In genomic region chr11:79710868-79711765, GRCm38 (mm10) we compare ENCODE assay signal across 8 mouse cellular contexts.
A peak's percentile ranks its signal among the peaks of the same experiment; 100 is the strongest.
DNase-seq lines count a peak whose midpoint lies in the region; ATAC-seq lines count a peak whose summit lies in the region.

No protein-coding gene starts in this region.

- H3K36me3 ChIP-seq in embryonic facial prominence, embryonic 11.5 days (replicated peaks; ENCODE audit: control insufficient read depth, insufficient read depth, low read depth, low read length) = no peaks in the 10 kb centered on the region
- no peaks in the 10 kb centered on the region for H3K36me3 ChIP-seq in heart, embryonic 11.5 days (ENCODE audit: control insufficient read depth, insufficient read depth, low read length)
- H3K36me3 ChIP-seq in kidney, embryonic 15.5 days = no peaks in the 10 kb centered on the region
- H3K36me3 ChIP-seq in liver, embryonic 12.5 days = no peaks in the 10 kb centered on the region
- H3K36me3 ChIP-seq in splenic B cell, adult 2 months (ENCODE audit: control insufficient read depth, insufficient read depth, low read length, poor library complexity, severe bottlenecking) = no peaks in the 10 kb centered on the region

- H3K4me1 ChIP-seq in embryonic facial prominence, embryonic 11.5 days (ENCODE audit: control insufficient read depth, insufficient read depth, low read length) = peaks cover 2% of the 10 kb centered on the region; the same call in 1 of the 2 replicates
- peaks cover 11% of the 10 kb centered on the region for H3K4me1 ChIP-seq in heart, embryonic 11.5 days (ENCODE audit: control insufficient read depth, insufficient read depth, low read length)
- H3K4me1 ChIP-seq in kidney, embryonic 15.5 days = peaks cover 49% of the 10 kb centered on the region
- peaks cover 37% of the 10 kb centered on the region for H3K4me1 ChIP-seq in liver, embryonic 12.5 days

- H3K4me3 ChIP-seq in embryonic facial prominence, embryonic 11.5 days (ENCODE audit: low read depth, low read length) = peak overlapping the region; percentile 62
- peak overlapping the region; percentile 55 for H3K4me3 ChIP-seq in heart, embryonic 11.5 days (ENCODE audit: low read depth, low read length)
- H3K4me3 ChIP-seq in kidney, embryonic 15.5 days (replicated peaks) = peak overlapping the region; percentile 71
- peak overlapping the region; percentile 63 for H3K4me3 ChIP-seq in liver, embryonic 12.5 days

- H3K27me3 ChIP-seq in embryonic facial prominence, embryonic 11.5 days (ENCODE audit: control insufficient read depth, insufficient read depth, low read length) = peaks cover 18% of the 10 kb centered on the region
- H3K27me3 ChIP-seq in heart, embryonic 11.5 days (ENCODE audit: control insufficient read depth, insufficient read depth, low read length) = peaks cover 46% of the 10 kb centered on the region
- H3K27me3 ChIP-seq in kidney, embryonic 15.5 days = peaks cover 27% of the 10 kb centered on the region
- H3K27me3 ChIP-seq in liver, embryonic 12.5 days (replicated peaks) = peaks cover 71% of the 10 kb centered on the region
- no peaks in the 10 kb centered on the region for H3K27me3 ChIP-seq in splenic B cell, adult 2 months (ENCODE audit: control insufficient read depth, insufficient read depth, low read length, poor library complexity, severe bottlenecking)

- peak overlapping the region; percentile 100 for H3K4me2 ChIP-seq in embryonic facial prominence, embryonic 11.5 days (ENCODE audit: low read depth, low read length)
- peak overlapping the region; percentile 100 for H3K4me2 ChIP-seq in heart, embryonic 11.5 days
- peak overlapping the region; percentile 99 for H3K4me2 ChIP-seq in kidney, embryonic 15.5 days
- H3K4me2 ChIP-seq in liver, embryonic 12.5 days = peak overlapping the region; percentile 93

- no peak overlapping the region for H3K27ac ChIP-seq in embryonic facial prominence, embryonic 11.5 days (replicated peaks; ENCODE audit: low read depth, low read length)
- peak overlapping the region; percentile 59; the same call in 1 of the 2 replicates for H3K27ac ChIP-seq in heart, embryonic 11.5 days (ENCODE audit: low read depth, low read length)
- H3K27ac ChIP-seq in kidney, embryonic 15.5 days = peak overlapping the region; percentile 71
- H3K27ac ChIP-seq in liver, embryonic 12.5 days = no peak overlapping the region

- DNase-seq in left cerebral cortex, adult 18-20 months (ENCODE audit: low spot score in 2 of 2) = peak; percentile 67 to 71
- no peak for DNase-seq in left cerebral cortex, adult 11 months (ENCODE audit: low spot score)
- peak; percentile 85 for DNase-seq in embryonic facial prominence, embryonic 11.5 days (ENCODE audit: low spot score)
- DNase-seq in naive thymus-derived CD4-positive, alpha-beta T cell, adult 2 months (ENCODE audit: low read depth) = peak; percentile 66
- peak; percentile 79 for DNase-seq in splenic B cell, adult 2 months (ENCODE audit: low read depth, low spot score)

- peak; percentile 76 for ATAC-seq in embryonic facial prominence, embryonic 11.5 days (replicated peaks; ENCODE audit: insufficient number of reproducible peaks, low FRiP score, low TSS enrichment, low read depth)
- ATAC-seq in heart, embryonic 11.5 days (replicated peaks; ENCODE audit: insufficient number of reproducible peaks, low FRiP score, low TSS enrichment) = peak; percentile 81
- peak; percentile 91 for ATAC-seq in kidney, embryonic 15.5 days (replicated peaks; ENCODE audit: low FRiP score)
- ATAC-seq in liver, embryonic 12.5 days = peak; percentile 77

- under 1% methylated on average over 94 of the region's 106 CpGs for WGBS in embryonic facial prominence, embryonic 11.5 days
- WGBS in heart, embryonic 11.5 days (ENCODE audit: insufficient replicate concordance) = under 1% methylated on average over 100 of the region's 106 CpGs
- under 1% methylated on average over 102 of the region's 106 CpGs for WGBS in kidney, embryonic 15.5 days
- WGBS in liver, embryonic 12.5 days (ENCODE audit: insufficient replicate concordance) = under 1% methylated on average over 105 of the region's 106 CpGs

- peak overlapping the region; percentile 64 for H3K9ac ChIP-seq in embryonic facial prominence, embryonic 11.5 days (replicated peaks; ENCODE audit: low read length)
- peak overlapping the region; percentile 76 for H3K9ac ChIP-seq in heart, embryonic 11.5 days (ENCODE audit: low read depth, low read length)
- peak overlapping the region; percentile 63 for H3K9ac ChIP-seq in kidney, embryonic 15.5 days
- peak overlapping the region; percentile 61 for H3K9ac ChIP-seq in liver, embryonic 12.5 days

- no peaks in the 10 kb centered on the region for H3K9me3 ChIP-seq in embryonic facial prominence, embryonic 11.5 days (replicated peaks; ENCODE audit: control insufficient read depth, low read length)
- no peaks in the 10 kb centered on the region for H3K9me3 ChIP-seq in heart, embryonic 11.5 days (replicated peaks; ENCODE audit: control insufficient read depth, low read length)
- H3K9me3 ChIP-seq in kidney, embryonic 15.5 days (replicated peaks) = no peaks in the 10 kb centered on the region
- H3K9me3 ChIP-seq in liver, embryonic 12.5 days (replicated peaks) = no peaks in the 10 kb centered on the region

Comparison
In these comparisons a context has a peak if more than half of its experiments do, and no peak if none do; other contexts are left out.
1. H3K27ac ChIP-seq: peak in heart, embryonic 11.5 days (single experiment) and kidney, embryonic 15.5 days (single experiment); none in embryonic facial prominence, embryonic 11.5 days (single experiment) and liver, embryonic 12.5 days (single experiment).
2. Peak in every context shown above with its lines, with median percentiles within 50 percentile points of each other: ATAC-seq, H3K4me2 ChIP-seq, H3K4me3 ChIP-seq and H3K9ac ChIP-seq.